Mouse (Mus musculus): ENCODE measurements around the gene Cyp2u1. TPM values are rescaled to one million over a fixed set of nuclear protein-coding genes. Genes with fewer than 3 reads are reported as not detected.

Cyp2u1 gene
- polyA plus RNA-seq, 1 experiment from 2014 or later, result 8.2 TPM

DNA sequence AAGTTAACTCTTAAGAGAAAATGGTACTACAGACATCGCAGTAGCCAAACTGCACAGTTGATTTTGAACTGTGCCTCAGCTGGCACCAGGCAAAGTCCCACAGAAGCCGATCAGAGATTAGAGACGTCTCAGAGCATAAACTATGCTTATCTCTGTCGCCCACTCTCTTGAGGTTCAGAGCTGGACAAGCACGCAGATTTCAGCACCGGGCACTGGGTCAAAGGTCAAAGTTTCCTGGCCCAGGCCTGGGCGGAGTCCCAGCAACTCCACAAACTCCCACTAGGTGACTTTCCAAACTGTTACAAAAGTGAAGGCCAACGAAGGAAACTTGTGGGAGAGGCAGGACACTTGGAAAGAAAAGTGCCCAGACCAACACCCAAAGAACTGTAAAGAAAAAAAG lies 31.9 kb downstream of the Cyp2u1 start:
- Histone ChIP-seq H3K27ac (replicated peaks) (no peak overlapping the region), H3K4me2 (peak overlapping the region; percentile 86), H3K4me3 (replicated peaks) (peak overlapping the region; percentile 72), H3K27me3 (replicated peaks) (no peaks in the 10 kb centered on the region), H3K36me3 (no peaks in the 10 kb centered on the region), H3K9me3 (replicated peaks) (no peaks in the 10 kb centered on the region), H3K4me1 (peaks cover 16% of the 10 kb centered on the region), H3K9ac (replicated peaks) (peak overlapping the region; percentile 63; the same call in 1 of the 2 replicates)
- WGBS, result 13% methylated on average over 8 of the region's 8 CpGs
- no peak for ATAC-seq (ENCODE audit: low FRiP score)

DNA sequence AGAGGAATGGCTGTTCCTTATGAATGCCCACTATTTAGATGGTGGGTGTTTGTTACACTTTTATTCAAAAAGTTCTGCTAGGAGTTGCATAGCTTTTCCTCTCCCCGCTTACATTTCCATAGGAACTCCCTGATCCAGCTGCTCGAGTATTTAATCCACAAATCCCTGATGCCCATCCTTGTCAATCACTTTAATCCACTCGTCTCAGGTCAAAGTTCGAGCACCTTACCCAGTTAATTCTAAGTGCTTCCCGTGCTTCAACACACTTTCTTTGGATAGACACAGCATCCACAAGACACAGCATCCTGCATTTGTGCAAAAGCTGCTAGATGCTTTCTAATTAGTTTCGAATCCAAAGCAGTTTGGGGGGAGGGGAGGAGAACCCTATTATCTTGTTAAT lies 32.6 kb downstream of the Cyp2u1 start:
- no peak overlapping the region for H3K4me3 ChIP-seq (replicated peaks)

DNA sequence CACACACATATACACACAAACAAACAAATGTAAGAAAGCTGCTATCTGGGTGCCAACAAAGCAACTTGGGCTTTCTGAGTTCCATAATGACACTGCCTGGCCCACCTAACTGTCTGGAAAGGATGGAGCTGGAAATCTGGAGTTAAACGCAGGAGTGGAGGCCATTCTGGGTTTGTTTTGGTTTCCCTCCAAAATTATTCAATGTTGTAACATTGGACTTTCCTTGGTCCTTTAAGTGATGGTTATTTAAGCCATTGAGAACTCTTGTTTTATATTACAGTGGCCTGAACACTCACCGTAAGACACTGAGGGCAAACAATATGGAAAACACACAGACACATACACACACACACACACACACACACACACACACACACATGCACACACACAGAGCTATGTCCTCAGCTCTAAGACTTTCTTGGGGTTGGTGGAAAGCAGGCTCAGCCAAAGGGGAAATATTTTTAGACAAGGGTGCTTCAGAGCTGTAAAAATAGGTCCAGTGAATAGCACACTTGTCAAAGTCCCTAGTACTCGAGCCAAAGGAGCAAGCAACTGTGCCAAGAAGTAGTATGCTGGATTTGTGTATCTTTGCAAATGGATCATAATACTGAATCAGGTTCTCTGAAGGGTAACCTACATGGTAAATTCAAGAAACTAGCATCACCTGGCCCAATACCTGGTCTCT lies 36.5 kb downstream of the Cyp2u1 start:
- H3K4me3 ChIP-seq (replicated peaks), result no peak overlapping the region
- H3K9me3 ChIP-seq (replicated peaks), result 0 out of 2 replicates have a peak, but pooled peaks cover 2% of the 10 kb centered on the region
- no peak overlapping the region for H3K9ac ChIP-seq (replicated peaks)
- no peak for ATAC-seq (ENCODE audit: low FRiP score)
- no peaks in the 10 kb centered on the region for H3K36me3 ChIP-seq
- H3K4me2 ChIP-seq, result no peak overlapping the region
- 84% methylated on average over 3 of the region's 3 CpGs for WGBS
- peaks cover 8% of the 10 kb centered on the region for H3K4me1 ChIP-seq
- no peaks in the 10 kb centered on the region for H3K27me3 ChIP-seq (replicated peaks)
- H3K27ac ChIP-seq (replicated peaks), result no peak overlapping the region

More for the DNA sequence above, 32.6 kb downstream of the Cyp2u1 start:
- Histone ChIP-seq H3K27me3 (replicated peaks) (no peaks in the 10 kb centered on the region), H3K27ac (replicated peaks) (no peak overlapping the region), H3K36me3 (no peaks in the 10 kb centered on the region), H3K4me2 (peak overlapping the region; percentile 86; the same call in 1 of the 2 replicates), H3K4me1 (peaks cover 16% of the 10 kb centered on the region), H3K9ac (replicated peaks) (no peak overlapping the region), H3K9me3 (replicated peaks) (no peaks in the 10 kb centered on the region)
- no peak for ATAC-seq (ENCODE audit: low FRiP score)
- WGBS, result 59% methylated on average over 6 of the region's 6 CpGs

DNA sequence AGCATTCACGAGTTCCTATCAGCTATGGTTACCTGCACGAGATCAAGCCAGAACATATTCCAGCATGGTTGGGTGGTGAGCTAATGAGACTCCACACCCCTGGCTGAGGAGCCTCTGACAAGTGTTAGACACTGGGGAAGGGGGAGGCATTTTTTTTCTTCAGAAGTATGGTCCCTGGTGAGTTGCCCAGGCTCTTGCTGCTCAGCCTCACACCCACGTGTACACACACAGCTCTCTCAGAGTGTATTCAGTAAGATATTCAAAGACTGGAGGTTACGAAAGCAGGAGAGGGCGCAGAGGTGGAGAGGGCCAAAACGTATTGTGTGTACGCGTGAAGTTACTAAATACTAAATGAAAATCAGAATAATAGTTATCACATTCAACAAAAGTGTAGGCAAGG lies 37.5 kb downstream of the Cyp2u1 start:
- no peaks in the 10 kb centered on the region for H3K27me3 ChIP-seq (replicated peaks)
- no peak overlapping the region for H3K9ac ChIP-seq (replicated peaks)
- no peak overlapping the region for H3K27ac ChIP-seq (replicated peaks)
- H3K4me3 ChIP-seq (replicated peaks), result no peak overlapping the region
- H3K4me2 ChIP-seq, result no peak overlapping the region
- no peaks in the 10 kb centered on the region for H3K4me1 ChIP-seq
- WGBS, result 95% methylated on average over 8 of the region's 8 CpGs
- no peak for ATAC-seq (ENCODE audit: low FRiP score)
- no peaks in the 10 kb centered on the region for H3K36me3 ChIP-seq
- 0 out of 2 replicates have a peak, but pooled peaks cover 6% of the 10 kb centered on the region for H3K9me3 ChIP-seq (replicated peaks)

DNA sequence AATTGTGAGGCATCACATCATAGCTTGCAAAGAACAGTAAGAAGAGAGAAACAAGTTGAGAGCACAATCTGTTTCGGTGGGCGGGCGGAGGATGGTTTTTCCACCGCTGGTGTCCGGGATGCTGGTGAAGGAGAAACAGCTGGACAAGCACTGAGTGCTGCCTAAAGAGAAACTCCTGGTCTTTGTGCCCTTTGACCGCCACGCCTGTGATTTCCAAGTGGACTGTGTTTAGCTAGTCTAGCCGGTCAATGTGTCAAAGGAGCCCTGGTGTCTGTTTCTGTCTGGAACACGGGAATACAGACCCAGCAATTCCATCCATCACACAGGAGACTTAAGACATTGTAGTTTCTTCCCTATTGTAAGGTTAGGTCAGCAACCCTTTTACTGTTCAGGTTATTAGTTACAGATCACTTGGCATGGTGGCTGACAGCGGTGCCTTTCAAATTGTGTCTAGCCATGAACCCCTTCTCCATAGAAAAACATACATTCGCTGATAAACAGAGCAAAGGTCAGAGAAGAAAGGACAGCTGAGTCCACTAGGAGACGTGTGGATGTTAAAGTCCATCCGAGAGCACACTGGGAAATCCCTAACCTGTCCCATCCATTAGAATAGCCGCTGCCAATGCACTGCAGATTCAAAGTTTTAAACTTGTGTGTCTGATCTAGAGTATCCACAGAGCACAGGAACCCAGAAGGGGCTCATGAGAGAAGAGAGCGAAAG lies 39.1 kb downstream of the Cyp2u1 start:
- WGBS, result 43% methylated on average over 15 of the region's 15 CpGs
- Histone ChIP-seq H3K4me2 (no peak overlapping the region), H3K27ac (replicated peaks) (no peak overlapping the region), H3K4me1 (no peaks in the 10 kb centered on the region), H3K27me3 (replicated peaks) (no peaks in the 10 kb centered on the region), H3K9ac (replicated peaks) (no peak overlapping the region), H3K36me3 (no peaks in the 10 kb centered on the region), H3K4me3 (replicated peaks) (no peak overlapping the region), H3K9me3 (replicated peaks) (0 out of 2 replicates have a peak, but pooled peaks cover 6% of the 10 kb centered on the region)
- no peak for ATAC-seq (ENCODE audit: low FRiP score)

DNA sequence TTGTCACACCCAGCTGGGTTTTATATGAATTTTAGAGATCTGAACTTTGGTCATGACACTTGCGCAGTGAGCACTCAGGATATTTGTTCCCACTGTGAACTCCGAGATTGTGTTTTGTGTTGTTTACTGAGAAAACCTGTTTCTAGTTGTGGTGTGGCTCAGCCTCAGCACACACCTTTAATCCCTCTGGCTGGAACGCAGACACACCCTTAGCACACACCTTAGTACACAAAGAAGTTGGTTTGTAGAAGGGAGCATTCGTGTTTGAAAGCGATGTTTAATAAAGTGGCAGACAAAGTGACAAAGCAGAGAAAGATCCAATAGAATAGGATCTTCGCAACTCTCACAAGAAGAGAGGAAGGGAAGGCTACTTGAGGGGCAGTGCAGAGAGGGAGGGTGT lies 42.6 kb downstream of the Cyp2u1 start:
- Histone ChIP-seq H3K9ac (replicated peaks) (no peak overlapping the region), H3K4me3 (replicated peaks) (no peak overlapping the region), H3K36me3 (no peaks in the 10 kb centered on the region), H3K4me1 (no peaks in the 10 kb centered on the region), H3K27ac (replicated peaks) (no peak overlapping the region), H3K27me3 (replicated peaks) (no peaks in the 10 kb centered on the region), H3K9me3 (replicated peaks) (0 out of 2 replicates have a peak, but pooled peaks cover 6% of the 10 kb centered on the region), H3K4me2 (no peak overlapping the region)
- no peak for ATAC-seq (ENCODE audit: low FRiP score)
- 97% methylated on average over 6 of the region's 6 CpGs for WGBS

DNA sequence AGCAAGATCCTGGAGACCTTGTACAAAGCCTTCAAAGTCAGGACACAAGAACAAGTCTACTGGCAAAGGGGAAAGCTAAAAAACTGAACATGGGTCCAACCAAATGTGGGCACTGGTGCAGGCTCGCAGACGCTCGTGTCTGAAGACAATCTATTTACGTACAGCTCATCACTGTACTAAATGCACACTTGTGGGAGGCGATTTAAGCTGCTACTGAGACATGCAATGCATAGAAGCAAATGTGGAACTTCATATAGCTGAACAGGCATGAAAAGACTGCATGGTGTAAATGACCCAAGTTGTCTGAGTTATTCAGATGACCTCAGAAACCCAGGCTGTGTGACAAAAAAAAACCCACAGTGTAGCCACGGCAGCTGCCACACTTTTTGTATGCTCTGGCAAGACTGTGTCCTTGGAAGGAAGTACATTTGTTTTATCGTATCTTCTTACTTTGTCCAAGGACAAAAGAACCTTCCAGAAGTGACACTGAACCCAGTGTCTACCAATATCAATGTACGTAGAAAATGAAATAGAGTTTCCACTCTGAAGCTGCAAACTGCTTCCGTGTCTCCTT lies 43.5 kb downstream of the Cyp2u1 start:
- no peak for ATAC-seq (ENCODE audit: low FRiP score)
- H3K4me3 ChIP-seq (replicated peaks), result no peak overlapping the region
- H3K27me3 ChIP-seq (replicated peaks), result no peaks in the 10 kb centered on the region
- H3K9me3 ChIP-seq (replicated peaks), result 0 out of 2 replicates have a peak, but pooled peaks cover 6% of the 10 kb centered on the region
- H3K9ac ChIP-seq (replicated peaks), result no peak overlapping the region
- WGBS, result 90% methylated on average over 9 of the region's 9 CpGs
- H3K4me1 ChIP-seq, result no peaks in the 10 kb centered on the region
- H3K4me2 ChIP-seq, result no peak overlapping the region
- no peaks in the 10 kb centered on the region for H3K36me3 ChIP-seq
- H3K27ac ChIP-seq (replicated peaks), result no peak overlapping the region

DNA sequence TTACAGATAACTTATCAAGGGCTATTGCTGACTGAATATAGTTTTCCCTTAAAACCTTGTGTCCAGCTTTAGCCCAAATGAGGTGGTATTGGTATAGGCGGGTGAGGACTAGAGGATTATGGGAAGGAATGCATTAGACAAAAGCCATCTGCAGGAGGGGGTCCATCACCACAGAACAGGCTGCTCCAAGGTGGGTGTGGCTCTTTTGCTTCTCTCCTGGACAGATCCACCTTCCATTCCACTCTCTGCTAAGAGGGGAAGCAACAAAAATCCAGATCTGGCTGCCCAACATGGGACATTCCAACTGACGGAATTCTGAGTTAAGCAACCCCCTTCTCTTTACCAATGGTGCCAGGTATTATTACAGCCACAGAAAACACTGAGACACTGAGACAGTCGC lies 44.1 kb downstream of the Cyp2u1 start:
- 89% methylated on average over 3 of the region's 3 CpGs for WGBS
- no peak overlapping the region for H3K4me2 ChIP-seq
- H3K4me3 ChIP-seq (replicated peaks), result no peak overlapping the region
- no peaks in the 10 kb centered on the region for H3K4me1 ChIP-seq
- 0 out of 2 replicates have a peak, but pooled peaks cover 6% of the 10 kb centered on the region for H3K9me3 ChIP-seq (replicated peaks)
- no peaks in the 10 kb centered on the region for H3K36me3 ChIP-seq
- H3K9ac ChIP-seq (replicated peaks), result no peak overlapping the region
- no peak for ATAC-seq (ENCODE audit: low FRiP score)
- no peaks in the 10 kb centered on the region for H3K27me3 ChIP-seq (replicated peaks)
- no peak overlapping the region for H3K27ac ChIP-seq (replicated peaks)

DNA sequence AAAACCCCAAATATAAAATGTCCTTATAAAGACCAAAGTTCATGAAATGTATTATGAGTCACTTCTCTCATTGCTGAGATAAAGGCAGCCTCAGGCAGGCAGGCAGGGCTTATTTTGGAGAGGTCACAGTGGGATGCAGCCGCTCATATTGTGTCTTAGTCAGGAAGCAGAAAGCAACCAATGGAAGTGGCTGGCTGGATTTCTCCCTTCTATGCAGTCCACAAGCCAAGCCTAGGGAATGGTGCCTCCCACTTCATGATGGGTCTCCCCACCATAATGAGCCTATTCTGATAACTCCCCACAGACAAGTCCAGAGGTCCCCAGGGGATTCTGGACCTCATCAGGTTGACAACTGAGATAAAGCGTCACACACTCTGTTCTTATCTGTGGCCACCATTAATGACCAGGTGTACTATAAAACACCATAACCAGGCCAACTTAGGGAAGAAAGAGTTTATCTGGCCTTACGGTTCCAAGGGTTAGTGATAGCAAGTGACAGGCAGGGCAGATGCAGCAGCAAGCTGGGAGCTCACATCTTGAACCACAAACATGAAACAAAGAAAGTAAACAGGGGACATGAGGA lies 47.5 kb downstream of the Cyp2u1 start:
- H3K9ac ChIP-seq (replicated peaks), result no peak overlapping the region
- no peaks in the 10 kb centered on the region for H3K9me3 ChIP-seq (replicated peaks)
- WGBS, result 98% methylated on average over 3 of the region's 3 CpGs
- no peaks in the 10 kb centered on the region for H3K27me3 ChIP-seq (replicated peaks)
- no peak overlapping the region for H3K4me2 ChIP-seq
- no peak overlapping the region for H3K4me3 ChIP-seq (replicated peaks)
- H3K27ac ChIP-seq (replicated peaks), result no peak overlapping the region
- H3K4me1 ChIP-seq, result no peaks in the 10 kb centered on the region
- ATAC-seq (ENCODE audit: low FRiP score), result no peak
- H3K36me3 ChIP-seq, result no peaks in the 10 kb centered on the region

DNA sequence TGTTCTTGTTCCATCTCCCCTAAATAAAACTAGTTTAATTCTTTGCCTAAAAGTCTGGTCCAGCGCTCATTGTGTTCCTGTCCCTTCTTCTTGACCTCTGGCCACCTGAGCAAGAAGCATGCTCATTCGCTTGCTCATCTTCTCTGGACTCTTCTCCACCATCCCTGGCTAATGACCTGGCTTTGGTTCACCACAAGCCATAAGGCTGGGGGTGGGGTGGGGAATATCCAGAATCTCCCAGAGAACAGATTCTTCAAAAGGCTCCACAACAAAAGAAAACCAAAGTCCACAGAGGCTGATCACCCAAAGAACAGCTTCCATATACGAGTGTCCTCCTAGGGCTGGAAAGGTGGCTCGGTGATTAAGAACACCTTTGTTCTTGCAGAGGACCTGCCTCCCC lies 48.0 kb downstream of the Cyp2u1 start:
- H3K27me3 ChIP-seq (replicated peaks), result no peaks in the 10 kb centered on the region
- no peak for ATAC-seq (ENCODE audit: low FRiP score)
- H3K9me3 ChIP-seq (replicated peaks), result no peaks in the 10 kb centered on the region
- no peak overlapping the region for H3K9ac ChIP-seq (replicated peaks)
- no peak overlapping the region for H3K4me3 ChIP-seq (replicated peaks)
- WGBS, result 96% methylated on average over 4 of the region's 4 CpGs
- no peak overlapping the region for H3K4me2 ChIP-seq
- H3K27ac ChIP-seq (replicated peaks), result no peak overlapping the region
- H3K4me1 ChIP-seq, result no peaks in the 10 kb centered on the region
- no peaks in the 10 kb centered on the region for H3K36me3 ChIP-seq

DNA sequence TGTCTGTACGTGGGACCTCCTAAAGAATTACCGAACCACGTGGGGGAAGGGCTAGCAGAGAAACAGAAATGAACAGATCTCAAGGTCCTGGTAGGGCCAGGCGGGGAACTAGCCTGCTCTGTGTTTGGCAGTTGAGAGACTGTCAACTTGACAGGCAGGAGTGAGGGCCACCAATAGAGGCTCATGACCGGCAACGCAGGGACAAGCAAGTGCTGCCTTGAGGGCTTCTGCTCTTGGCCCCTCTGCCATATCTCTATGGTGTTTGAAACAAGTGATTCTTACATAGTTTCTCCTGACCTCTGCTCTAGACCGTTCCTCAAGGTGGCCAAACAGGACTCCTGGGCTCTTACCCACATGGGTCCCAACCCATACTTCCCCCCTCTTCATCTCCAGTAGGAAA lies 51.4 kb downstream of the Cyp2u1 start:
- H3K4me2 ChIP-seq, result no peak overlapping the region
- H3K4me3 ChIP-seq (replicated peaks), result no peak overlapping the region
- H3K9ac ChIP-seq (replicated peaks), result no peak overlapping the region
- no peaks in the 10 kb centered on the region for H3K9me3 ChIP-seq (replicated peaks)
- WGBS, result 94% methylated on average over 7 of the region's 7 CpGs
- no peak overlapping the region for H3K27ac ChIP-seq (replicated peaks)
- H3K36me3 ChIP-seq, result no peaks in the 10 kb centered on the region
- no peak for ATAC-seq (ENCODE audit: low FRiP score)
- H3K27me3 ChIP-seq (replicated peaks), result no peaks in the 10 kb centered on the region
- no peaks in the 10 kb centered on the region for H3K4me1 ChIP-seq
